Mouse (Mus musculus) forebrain, embryonic 11.5 days (tissue): Measurements from ENCODE around the gene Rmdn2. TPM values are rescaled to one million over a fixed set of nuclear protein-coding genes. Genes with fewer than 3 reads are reported as not detected.

Experiments used
- ATAC-seq: fragments of 200-750 bp; cut with Nextera tagmentation; replicated peaks from 2 replicates; pipeline ENCODE4 v1.8.0; 2017; ENCODE audit warnings: moderate TSS enrichment; ENCODE audit not compliant: low FRiP score
- DNase-seq: peaks from one replicate; pipeline ENCODE4 v3.0.0-alpha.2; 2017; ENCODE audit warnings: low spot score
- H3K27ac ChIP-seq: fragments of 300-500 bp; sonication (generic); 2 replicates; pipeline ENCODE4 v1.5.1; 2014; ENCODE audit warnings: low read depth, low read length
- H3K27me3 ChIP-seq: fragments of 300-500 bp; sonication (generic); 2 replicates; pipeline ENCODE4 v1.6.1; 2014; ENCODE audit warnings: mild to moderate bottlenecking, low read length, mixed read lengths; ENCODE audit not compliant: control insufficient read depth, insufficient read depth
- H3K36me3 ChIP-seq: fragments of 300-500 bp; sonication (generic); 2 replicates; pipeline ENCODE4 v1.6.1; 2014; ENCODE audit warnings: mild to moderate bottlenecking, low read length, moderate library complexity, mixed read lengths; ENCODE audit not compliant: control insufficient read depth, insufficient read depth
- H3K4me1 ChIP-seq: fragments of 300-500 bp; sonication (generic); replicated peaks from 2 replicates; pipeline ENCODE4 v1.6.1; 2014; ENCODE audit warnings: low read length, mixed read lengths; ENCODE audit not compliant: control insufficient read depth, insufficient read depth
- H3K4me2 ChIP-seq: fragments of 300-500 bp; sonication (generic); 2 replicates; pipeline ENCODE4 v1.6.1; 2014; ENCODE audit warnings: low read depth, mild to moderate bottlenecking, low read length, moderate library complexity, mixed read lengths; ENCODE audit not compliant: severe bottlenecking
- H3K4me3 ChIP-seq: fragments of 300-500 bp; sonication (generic); 2 replicates; pipeline ENCODE4 v1.5.1; 2014; ENCODE audit warnings: low read depth, low read length
- H3K9ac ChIP-seq: fragments of 300-500 bp; sonication (generic); 2 replicates; pipeline ENCODE4 v1.6.1; 2014; ENCODE audit warnings: low read length
- H3K9me3 ChIP-seq: fragments of 300-500 bp; sonication (generic); 2 replicates; pipeline ENCODE4 v1.6.1; 2016; ENCODE audit warnings: low read length, mixed read lengths; ENCODE audit not compliant: control insufficient read depth
- WGBS: fragments of 180-500 bp; shearing (Covaris S2); extraction: QIAGEN DNeasy Blood & Tissue Kit; methylation state at CpG from one replicate; pipeline ENCODE4 v1.1.7; 2014; 5-methylcytosine and 5-hydroxymethylcytosine counted together
- polyA plus RNA-seq: library from polyadenylated mRNA; unstranded; fragments of >200 nt; fragmentation: Nextera tagmentation; extraction: Ambion mirVana; gene quantifications from 2 replicates; pipeline ENCODE4 v1.2.1, GENCODE M21; 2014

Gene Rmdn2
- polyA plus RNA-seq, 1 experiment from 2014 or later: 4.8 TPM

GRCm38 (mm10) chr17:79605794-79606193, 5.9 kb upstream of the Rmdn2 start:
- Histone ChIP-seq H3K4me2 (no peak overlapping the region), H3K9ac (no peak overlapping the region), H3K9me3 (no peaks in the 10 kb centered on the region), H3K27ac (no peak overlapping the region), H3K4me3 (no peak overlapping the region), H3K36me3 (no peaks in the 10 kb centered on the region), H3K4me1 (no peaks in the 10 kb centered on the region), H3K27me3 (no peaks in the 10 kb centered on the region)
- DNase-seq: no peak
- 74% methylated on average over 2 of the region's 2 CpGs for WGBS
- no peak for ATAC-seq

GRCm38 (mm10) chr17:79609697-79610096, 2.0 kb upstream of the Rmdn2 start:
- Histone ChIP-seq H3K27ac (no peak overlapping the region), H3K4me2 (no peak overlapping the region), H3K9ac (no peak overlapping the region), H3K4me3 (no peak overlapping the region), H3K4me1 (no peaks in the 10 kb centered on the region), H3K9me3 (no peaks in the 10 kb centered on the region), H3K27me3 (no peaks in the 10 kb centered on the region), H3K36me3 (no peaks in the 10 kb centered on the region)
- no peak for DNase-seq
- 86% methylated on average over 1 of the region's 1 CpGs for WGBS
- ATAC-seq: no peak

GRCm38 (mm10) chr17:79610163-79610755, 1.4 kb upstream of the Rmdn2 start:
- Histone ChIP-seq H3K4me1 (no peaks in the 10 kb centered on the region), H3K27me3 (no peaks in the 10 kb centered on the region), H3K4me2 (no peak overlapping the region), H3K27ac (no peak overlapping the region), H3K4me3 (no peak overlapping the region), H3K9ac (no peak overlapping the region), H3K36me3 (no peaks in the 10 kb centered on the region), H3K9me3 (no peaks in the 10 kb centered on the region)
- DNase-seq (no peak), ATAC-seq (no peak)
- WGBS: 88% methylated on average over 9 of the region's 9 CpGs

- ATAC-seq: peak; percentile 90
- 3% methylated on average over 50 of the region's 57 CpGs for WGBS
Measured at GRCm38 (mm10) chr17:79614691-79615588, 3.3 kb downstream of the Rmdn2 start.

GRCm38 (mm10) chr17:79615897-79616296, 4.2 kb downstream of the Rmdn2 start:
- Histone ChIP-seq H3K4me1 (no peaks in the 10 kb centered on the region), H3K27ac (no peak overlapping the region), H3K36me3 (no peaks in the 10 kb centered on the region), H3K9ac (no peak overlapping the region), H3K9me3 (no peaks in the 10 kb centered on the region), H3K4me3 (no peak overlapping the region), H3K27me3 (no peaks in the 10 kb centered on the region), H3K4me2 (peak overlapping the region; percentile 83; the same call in 1 of the 2 replicates)
- DNase-seq: no peak
- ATAC-seq: no peak
- WGBS: 88% methylated on average over 9 of the region's 9 CpGs

More at GRCm38 (mm10) chr17:79614691-79615588, 3.3 kb downstream of the Rmdn2 start:
- no peaks in the 10 kb centered on the region for H3K9me3 ChIP-seq
- no peaks in the 10 kb centered on the region for H3K27me3 ChIP-seq
- peak overlapping the region; percentile 83 for H3K4me2 ChIP-seq
- peak; percentile 84 for DNase-seq
- H3K9ac ChIP-seq: peak overlapping the region; percentile 89
- H3K27ac ChIP-seq: no peak overlapping the region
- no peaks in the 10 kb centered on the region for H3K4me1 ChIP-seq
- peak overlapping the region; percentile 61 for H3K4me3 ChIP-seq
- H3K36me3 ChIP-seq: no peaks in the 10 kb centered on the region

- 88% methylated on average over 4 of the region's 4 CpGs for WGBS
- H3K4me2 ChIP-seq: no peak overlapping the region
- H3K9me3 ChIP-seq: no peaks in the 10 kb centered on the region
- DNase-seq (no peak), ATAC-seq (no peak)
- H3K4me3 ChIP-seq: no peak overlapping the region
- no peaks in the 10 kb centered on the region for H3K36me3 ChIP-seq
- no peaks in the 10 kb centered on the region for H3K27me3 ChIP-seq
- H3K27ac ChIP-seq: no peak overlapping the region
- no peaks in the 10 kb centered on the region for H3K4me1 ChIP-seq
- no peak overlapping the region for H3K9ac ChIP-seq
Measured at GRCm38 (mm10) chr17:79616621-79617020, 5.0 kb downstream of the Rmdn2 start.

GRCm38 (mm10) chr17:79618455-79618854, 6.8 kb downstream of the Rmdn2 start:
- 82% methylated on average over 10 of the region's 10 CpGs for WGBS
- no peak overlapping the region for H3K4me3 ChIP-seq

GRCm38 (mm10) chr17:79618984-79619383, 7.3 kb downstream of the Rmdn2 start:
- WGBS: 88% methylated on average over 5 of the region's 5 CpGs
- no peak for ATAC-seq

More at GRCm38 (mm10) chr17:79618455-79618854, 6.8 kb downstream of the Rmdn2 start:
- Histone ChIP-seq H3K9me3 (no peaks in the 10 kb centered on the region), H3K9ac (no peak overlapping the region), H3K4me1 (no peaks in the 10 kb centered on the region), H3K4me2 (no peak overlapping the region), H3K27me3 (no peaks in the 10 kb centered on the region), H3K36me3 (no peaks in the 10 kb centered on the region), H3K27ac (no peak overlapping the region)
- ATAC-seq (no peak), DNase-seq (no peak)

More at GRCm38 (mm10) chr17:79618984-79619383, 7.3 kb downstream of the Rmdn2 start:
- no peaks in the 10 kb centered on the region for H3K9me3 ChIP-seq
- no peak overlapping the region for H3K4me3 ChIP-seq
- no peaks in the 10 kb centered on the region for H3K36me3 ChIP-seq
- H3K4me2 ChIP-seq: no peak overlapping the region
- no peaks in the 10 kb centered on the region for H3K4me1 ChIP-seq
- no peaks in the 10 kb centered on the region for H3K27me3 ChIP-seq
- no peak overlapping the region for H3K27ac ChIP-seq
- no peak overlapping the region for H3K9ac ChIP-seq
- DNase-seq: no peak
